Mouse (Mus musculus) G1E (cell line): Measurements from ENCODE around the gene Prrc2c.

Source experiments
- CTCF ChIP-seq: IDR thresholded peaks from 2 replicates; pipeline ENCODE4 v1.5.1; 2012; ENCODE audit warnings: low read depth, low read length, inconsistent platforms, mixed read lengths
- GATA1 ChIP-seq: IDR thresholded peaks from 2 replicates; pipeline ENCODE4 v1.6.1; 2012; ENCODE audit warnings: borderline replicate concordance, low read length, inconsistent platforms, mixed read lengths
- POLR2AphosphoS5 ChIP-seq: IDR thresholded peaks from 2 replicates; pipeline ENCODE4 v1.6.1; 2012; ENCODE audit warnings: low read depth, low read length, inconsistent platforms; ENCODE audit not compliant: insufficient replicate concordance
- TAL1 ChIP-seq: conservative IDR thresholded peaks from 2 replicates; pipeline ENCODE4 v1.6.1; 2012; ENCODE audit warnings: low read depth, low read length, inconsistent platforms, mixed read lengths

DNA sequence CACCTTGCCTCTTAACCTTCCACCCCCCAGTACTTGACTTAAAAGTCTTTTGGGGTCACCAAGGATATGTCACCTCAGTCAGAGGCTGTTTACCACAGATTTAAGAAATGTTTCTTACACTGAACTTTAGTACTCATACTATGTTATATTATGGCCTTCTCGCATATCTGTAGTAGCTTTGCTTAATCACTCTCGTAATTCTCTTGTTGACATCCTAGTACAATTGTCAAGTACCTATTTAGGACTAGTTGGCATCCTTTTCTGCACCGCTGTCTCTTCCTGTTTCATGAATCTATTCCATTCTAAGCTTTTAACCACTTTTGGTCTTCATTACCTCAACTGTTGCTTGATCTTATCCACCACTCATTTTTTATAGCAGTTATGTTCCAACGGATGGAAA is 5.3 kb downstream of the Prrc2c start:
- TF ChIP-seq CTCF: no peak
- no peak for TF ChIP-seq TAL1
- TF ChIP-seq GATA1: no peak
- no peak for TF ChIP-seq POLR2AphosphoS5
